Mouse (Mus musculus): ENCODE results near the gene Csmd2. TPM values are rescaled to one million over a fixed set of nuclear protein-coding genes. Genes with fewer than 3 reads are reported as not detected.
"Not testable (repeated sequence)": the region's sequence is repeated elsewhere in the genome, so short reads cannot be mapped to it uniquely, and the experiment has no call there.

Csmd2 gene
- total RNA-seq, 2 experiments from 2014 or later: not detected

DNA sequence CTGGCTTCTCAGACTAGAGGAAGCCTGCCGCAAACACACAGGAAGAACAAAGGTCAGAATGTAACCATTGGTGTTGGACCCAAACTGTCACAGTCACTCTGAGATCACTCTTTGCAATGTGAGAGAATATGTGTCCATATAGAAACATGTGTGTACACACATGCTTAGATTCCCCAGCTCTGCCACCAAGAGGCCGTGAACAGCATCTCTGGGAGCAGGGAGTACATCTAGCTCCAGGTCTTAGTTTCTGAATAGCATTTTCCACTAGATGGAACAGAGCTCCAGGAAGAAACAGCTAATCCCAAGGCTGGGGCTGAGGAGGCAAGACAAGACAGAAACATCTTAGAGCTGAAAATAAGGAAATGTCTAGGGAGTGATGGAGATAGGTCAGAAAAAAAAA is 512.3 kb downstream of the Csmd2 start:
- no peak for DNase-seq

DNA sequence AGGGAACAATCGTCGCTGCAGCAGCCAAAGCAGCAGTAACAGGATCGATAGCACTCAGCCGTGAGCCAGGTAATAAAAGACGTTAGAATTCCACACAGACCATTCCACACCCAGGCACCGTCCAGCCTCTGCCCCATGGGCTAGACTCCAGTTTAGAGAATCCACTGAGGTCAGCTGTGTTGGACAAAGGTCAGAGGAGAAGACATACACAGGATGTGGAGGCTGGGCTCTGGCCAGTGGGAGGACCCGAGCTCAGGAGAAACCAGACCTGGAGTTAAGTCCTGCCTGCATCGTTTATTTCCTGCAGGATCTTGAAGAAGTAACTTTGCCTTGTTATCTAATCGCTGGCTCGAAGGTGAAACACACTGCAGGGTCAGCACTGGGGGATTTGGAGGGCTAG is 519.2 kb downstream of the Csmd2 start:
- no peak for DNase-seq

DNA sequence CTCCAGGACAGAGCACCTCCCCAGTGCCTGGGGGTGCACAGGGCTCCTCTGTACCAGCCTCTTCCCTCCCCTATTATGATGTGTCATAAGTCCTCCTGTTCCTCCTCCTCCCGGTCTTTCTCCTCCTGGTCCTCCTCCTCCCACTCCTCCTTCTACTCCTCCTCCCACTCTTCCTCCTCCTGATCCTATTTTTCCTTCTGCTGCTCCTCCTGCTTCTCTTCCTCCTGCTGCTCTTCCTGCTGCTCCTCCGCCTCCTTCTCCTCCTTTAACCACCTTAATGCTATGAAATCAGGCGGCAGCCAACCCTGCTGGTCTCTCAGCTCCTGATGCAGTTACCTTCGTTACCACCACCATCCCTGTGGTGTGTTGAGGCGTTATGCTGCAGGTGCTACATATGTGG is 522.2 kb downstream of the Csmd2 start:
- DNase-seq: no peak

DNA sequence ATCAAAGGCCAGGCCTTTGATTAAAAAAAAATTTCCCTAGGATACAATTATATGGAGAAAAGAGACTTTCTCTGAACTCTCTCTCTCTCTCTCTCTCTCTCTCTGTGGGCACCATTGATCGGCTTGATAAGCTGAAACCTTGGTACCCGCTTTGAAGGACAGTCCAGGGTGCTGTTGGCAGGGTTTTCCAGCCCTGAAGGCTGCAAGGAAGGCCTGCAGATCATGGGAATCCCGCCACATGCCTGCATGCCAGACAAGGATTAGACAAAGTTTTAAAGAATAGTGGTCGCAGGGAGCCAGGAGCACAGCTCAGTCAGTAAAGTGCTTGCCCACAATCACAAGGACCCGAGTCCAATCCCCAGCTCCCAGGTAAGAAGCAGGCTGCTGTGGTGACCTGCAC is 526.8 kb downstream of the Csmd2 start:
- DNase-seq: no peak

DNA sequence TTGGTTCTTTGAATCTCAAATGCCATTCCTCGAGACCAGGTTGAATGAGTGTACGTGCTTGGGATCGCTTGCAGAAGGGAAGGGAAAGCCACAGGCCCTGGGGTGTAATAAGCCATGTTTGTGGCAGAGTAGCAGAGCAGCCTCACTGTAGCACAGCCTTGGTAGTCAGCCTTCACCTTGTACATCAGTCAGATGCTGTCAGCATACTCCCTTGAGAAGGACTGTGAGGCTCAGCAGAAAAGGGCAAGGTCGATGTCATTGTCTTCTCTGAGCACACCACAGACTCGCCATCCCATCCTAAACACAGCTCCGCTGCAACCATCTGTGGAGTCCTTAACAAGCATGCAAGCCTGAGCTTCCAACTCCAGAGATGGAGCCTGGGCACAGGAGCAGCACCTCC is 533.6 kb downstream of the Csmd2 start:
- DNase-seq: no peak

DNA sequence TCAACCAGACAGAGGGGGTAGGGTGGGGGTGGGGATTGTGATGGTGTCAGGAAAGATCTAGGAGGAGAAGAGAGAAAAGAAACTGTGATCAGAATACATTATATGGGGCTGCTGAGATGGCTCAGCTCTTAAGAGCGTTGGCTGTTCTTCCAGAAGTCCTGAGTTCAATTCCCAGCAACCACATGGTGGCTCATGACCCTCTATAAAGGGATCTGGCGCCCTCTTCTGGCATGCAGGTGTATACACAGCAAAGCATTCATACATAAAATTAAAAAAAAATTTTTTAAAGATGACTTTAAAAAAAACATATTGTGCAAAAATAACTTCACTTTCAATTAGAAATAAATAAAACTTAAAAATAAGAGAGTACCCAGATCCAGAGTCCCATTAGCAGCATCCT is 555.7 kb downstream of the Csmd2 start:
- DNase-seq: no peak

DNA sequence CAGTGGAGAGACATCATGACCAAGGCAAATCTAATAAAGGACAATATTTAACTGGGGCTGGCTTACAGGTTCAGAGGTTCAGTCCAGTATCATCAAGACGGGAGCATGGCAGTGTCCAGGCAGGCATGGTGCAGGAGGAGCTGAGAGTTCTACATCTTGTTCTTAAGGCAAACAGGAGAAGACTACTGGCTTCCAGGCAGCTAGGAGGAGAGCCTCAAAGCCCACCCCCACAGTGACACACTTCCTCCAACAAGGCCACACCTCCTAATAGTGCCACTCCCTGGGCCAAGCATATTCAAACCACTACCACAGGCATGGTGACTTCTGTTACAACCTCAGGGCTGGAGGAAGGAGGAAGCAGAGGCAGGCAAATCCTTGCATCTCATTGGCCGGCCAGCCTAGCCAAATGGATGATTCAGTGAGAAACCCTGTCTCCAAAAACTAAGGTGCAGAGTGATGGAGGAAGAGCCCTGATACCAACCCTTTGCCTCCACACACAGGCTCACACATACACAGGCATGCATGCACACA is 556.4 kb downstream of the Csmd2 start:
- DNase-seq: not testable (repeated sequence)

DNA sequence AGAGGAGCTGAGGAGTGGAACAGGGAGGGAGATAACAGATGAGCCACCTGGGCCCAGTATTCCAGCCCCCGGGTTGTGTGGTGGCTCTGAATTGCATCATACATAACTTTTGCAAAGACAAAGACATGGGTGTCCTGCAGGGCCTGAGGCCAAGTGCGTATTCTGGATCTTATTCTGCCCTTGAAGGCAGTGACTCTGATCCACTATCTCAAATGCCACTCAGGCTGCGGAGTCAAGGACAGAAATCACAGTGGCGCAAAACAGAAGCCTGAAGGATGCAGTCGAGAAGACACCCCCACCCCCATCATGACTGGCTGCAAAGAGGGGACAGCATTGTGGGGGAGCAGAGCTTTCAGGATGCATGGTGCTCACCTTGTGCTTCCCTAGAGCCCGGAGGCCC is 563.1 kb downstream of the Csmd2 start:
- DNase-seq: no peak

DNA sequence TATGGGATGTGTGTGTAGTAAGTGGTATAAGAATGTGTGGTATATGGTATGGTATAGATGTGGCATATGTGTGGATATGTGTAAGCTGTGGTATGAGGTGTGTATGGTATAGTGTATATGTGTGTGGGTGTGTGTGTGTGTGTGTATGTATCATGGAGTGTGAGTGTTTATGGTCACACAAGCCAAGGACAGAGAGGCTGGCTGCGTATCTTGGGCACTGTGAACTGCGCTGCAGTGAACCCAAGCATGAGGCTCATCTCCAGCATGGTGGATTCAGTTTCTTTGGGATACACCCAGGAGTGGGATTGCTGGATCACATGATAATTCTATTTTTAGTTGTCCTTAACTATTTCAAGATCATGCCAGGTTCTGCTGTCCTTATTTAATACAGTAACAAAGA is 566.5 kb downstream of the Csmd2 start:
- DNase-seq: no peak

DNA sequence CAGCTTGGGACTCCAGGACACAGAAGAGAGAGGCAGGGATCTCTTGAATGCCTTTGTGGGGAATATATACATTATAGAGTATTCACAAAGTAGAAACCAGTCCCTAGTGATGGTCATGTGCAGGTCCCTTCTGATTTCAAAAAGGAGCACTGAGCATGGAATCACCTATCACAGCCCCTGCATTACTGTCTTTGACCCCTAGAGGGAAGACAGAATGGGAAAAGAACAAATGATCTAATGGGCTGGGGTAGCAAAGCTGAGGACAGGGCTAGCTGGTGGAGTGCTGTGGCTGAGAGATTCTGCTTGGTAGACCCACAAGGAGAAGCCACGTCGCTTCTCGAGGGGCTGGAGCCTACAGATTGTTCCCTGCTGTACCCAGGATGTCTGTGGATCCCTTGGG is 572.7 kb downstream of the Csmd2 start:
- no peak for DNase-seq

DNA sequence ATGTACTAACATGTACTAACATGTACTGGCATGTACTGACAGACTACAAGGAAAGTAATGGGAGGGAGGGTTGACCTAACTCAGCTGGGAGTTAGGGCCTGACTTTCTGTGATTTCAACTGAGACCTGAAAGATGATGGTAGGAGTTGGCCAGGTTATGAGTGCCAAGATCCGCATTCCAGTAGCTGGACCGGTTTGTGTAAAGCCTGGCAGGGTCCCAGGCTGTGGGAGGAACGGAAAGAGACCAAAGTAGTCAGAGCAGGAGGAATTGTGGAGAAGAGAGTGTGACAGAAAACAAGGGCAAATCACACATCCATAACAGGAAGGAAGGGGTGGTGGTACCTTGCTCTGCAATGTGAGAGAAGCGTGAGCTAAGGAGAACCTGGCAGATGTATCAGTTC is 588.2 kb downstream of the Csmd2 start:
- no peak for DNase-seq

DNA sequence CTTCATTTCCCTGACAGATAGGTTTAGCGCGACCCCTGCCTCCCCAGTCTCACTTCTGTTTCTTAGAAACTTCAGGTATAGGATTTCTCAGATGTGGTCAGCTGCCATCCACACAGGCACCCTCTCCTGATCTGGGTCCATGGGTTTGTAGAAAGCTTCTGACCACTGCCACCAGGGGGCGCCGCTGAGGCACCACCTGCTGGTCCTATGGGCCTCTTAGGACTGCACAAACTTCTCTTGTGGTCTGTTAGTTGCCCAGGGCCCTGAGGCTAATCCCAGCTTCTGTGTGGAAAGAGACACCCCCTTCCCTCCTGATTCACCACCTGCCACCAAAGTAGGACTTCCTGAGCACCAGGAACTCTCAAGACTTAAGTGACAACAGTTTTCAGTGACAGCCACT is 591.5 kb downstream of the Csmd2 start:
- no peak for DNase-seq

DNA sequence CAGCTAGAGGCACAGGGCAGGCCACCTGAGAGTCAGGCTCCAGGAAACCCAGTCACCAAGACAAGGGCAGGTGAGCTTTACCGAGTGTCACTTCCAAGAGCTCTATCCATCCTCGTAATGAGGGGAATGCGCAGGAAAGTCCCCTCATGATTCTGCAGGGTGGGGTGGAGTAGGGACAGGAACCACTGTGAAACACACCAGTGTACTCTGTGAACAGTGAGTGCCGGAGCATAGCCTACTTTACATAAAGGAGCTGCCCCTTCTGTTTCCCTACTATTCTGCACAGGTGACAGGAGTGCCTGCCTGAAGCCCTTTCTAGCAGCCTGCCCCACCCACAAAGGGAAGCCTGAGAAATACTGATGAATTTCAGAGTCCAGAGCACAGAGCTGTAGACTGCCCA is 605.6 kb downstream of the Csmd2 start:
- no peak for DNase-seq

DNA sequence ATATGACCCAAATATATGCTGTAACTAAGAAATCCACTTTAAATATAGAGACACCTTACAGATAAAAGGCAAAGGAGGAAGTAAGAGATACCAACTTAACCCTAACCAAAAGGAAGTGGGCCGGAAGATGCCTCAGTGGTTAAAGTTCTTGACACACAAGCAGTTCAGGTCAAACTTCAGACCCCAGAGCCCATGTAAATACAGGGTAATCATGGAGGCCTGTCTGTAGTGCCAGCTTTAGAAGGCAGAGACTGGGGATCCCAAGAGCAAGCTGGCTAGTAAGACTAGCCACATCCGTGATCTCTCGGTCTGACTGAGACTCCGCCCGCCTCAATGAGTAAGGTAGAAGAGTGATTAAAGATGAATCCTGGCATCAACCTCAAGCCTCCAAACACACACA is 606.4 kb downstream of the Csmd2 start:
- no peak for DNase-seq

DNA sequence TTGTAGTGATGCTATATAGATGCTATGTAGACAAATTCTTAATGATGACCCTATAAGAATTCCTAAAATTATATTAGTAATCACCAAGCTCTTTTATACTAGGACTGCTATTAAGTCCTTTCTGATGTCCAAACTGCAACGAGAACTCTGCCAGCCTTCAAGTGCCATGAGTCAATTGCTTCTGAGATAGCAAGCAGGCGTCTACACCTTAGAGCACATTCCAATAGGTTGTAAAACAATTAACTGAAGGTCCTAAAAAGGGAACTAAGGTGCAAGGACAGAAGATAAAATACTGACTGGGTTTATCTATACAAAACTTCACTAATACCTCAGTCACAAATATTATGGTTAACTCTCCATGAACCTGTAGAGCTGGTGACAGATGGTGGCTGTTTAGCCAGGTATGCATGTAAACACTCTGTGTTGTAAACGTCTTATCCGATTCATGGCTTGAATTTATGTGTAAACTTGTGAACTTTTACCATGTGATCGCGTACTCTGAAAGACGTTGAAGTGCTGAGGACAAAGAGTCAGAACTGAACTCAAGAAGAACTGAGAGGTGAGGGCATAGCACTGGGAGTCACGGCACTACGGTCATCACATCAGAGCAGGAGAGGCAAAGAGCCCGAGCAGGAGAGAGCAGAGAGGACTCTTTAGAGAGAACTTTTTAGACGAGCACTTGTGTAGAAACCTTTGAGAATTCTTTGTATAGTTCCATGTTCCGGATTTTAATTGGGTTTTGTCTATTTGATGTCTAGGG is 610.3 kb downstream of the Csmd2 start:
- no peak for DNase-seq

DNA sequence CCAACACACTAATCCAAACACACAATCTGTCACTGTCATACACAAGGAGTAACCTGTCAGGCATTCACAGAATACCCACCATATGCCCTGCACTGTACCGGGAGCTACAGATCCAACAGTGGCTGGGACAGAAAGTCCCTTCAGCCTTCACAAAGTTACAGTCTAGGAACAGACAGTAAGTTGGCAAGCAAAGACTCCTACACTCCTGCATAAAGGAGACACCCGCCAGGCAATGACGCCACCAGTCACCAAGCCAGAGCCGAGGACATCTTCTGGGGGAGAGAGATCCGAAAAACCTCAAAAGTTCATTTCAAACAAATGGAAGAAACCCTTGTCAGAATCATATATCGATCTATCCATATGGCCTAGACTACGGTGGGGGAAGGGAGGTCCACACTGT is 618.9 kb downstream of the Csmd2 start:
- no peak for DNase-seq

DNA sequence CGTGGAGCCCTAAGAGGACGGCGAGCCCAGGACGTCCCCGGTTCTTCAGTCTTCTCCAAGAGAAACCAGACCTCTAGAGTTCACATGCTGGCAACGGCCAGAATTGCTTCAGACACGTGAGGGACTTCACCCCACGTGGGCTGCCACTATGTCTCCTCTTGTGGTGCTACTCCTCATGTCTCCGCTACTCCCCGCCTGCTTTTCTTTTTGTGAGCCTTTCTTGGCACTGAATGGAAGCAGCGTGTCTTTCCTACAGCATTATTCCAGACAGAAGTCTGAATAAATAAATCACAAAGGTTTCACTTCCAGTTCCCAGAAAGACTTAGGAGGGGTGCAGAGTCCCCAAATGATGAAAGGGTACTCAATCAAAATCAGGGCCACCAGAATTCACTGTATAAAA is 620.0 kb downstream of the Csmd2 start:
- DNase-seq: no peak

DNA sequence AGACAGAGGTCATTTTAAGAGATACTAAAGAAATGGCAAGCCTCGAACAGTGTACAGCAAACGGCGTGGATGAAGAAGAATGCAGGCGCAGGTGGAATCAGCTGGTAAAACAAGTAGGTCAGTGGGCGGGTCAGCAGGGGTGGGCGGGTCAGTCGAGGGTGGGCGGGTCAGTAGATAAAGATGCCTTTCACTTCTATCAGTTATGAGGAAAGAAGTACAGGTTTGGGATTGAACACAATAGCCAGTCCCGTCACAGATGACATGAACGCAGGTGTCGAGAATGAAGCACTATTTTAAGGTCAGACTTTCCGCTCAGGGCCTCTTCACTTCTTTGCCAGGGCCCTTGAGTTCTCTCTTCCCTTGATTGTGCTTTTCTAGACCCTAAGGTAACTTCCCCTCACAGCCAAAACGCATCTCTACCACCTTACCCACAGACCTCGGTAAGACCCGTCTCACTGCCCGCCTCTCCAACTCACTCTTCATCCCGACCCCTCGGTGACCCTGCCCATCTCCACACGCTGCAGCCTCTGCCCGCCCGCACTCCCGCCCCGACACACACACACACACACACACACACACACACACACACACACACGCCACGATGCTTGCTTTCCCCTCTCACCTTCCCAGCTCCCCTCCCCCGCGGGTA is 621.7 kb downstream of the Csmd2 start:
- no peak for DNase-seq

DNA sequence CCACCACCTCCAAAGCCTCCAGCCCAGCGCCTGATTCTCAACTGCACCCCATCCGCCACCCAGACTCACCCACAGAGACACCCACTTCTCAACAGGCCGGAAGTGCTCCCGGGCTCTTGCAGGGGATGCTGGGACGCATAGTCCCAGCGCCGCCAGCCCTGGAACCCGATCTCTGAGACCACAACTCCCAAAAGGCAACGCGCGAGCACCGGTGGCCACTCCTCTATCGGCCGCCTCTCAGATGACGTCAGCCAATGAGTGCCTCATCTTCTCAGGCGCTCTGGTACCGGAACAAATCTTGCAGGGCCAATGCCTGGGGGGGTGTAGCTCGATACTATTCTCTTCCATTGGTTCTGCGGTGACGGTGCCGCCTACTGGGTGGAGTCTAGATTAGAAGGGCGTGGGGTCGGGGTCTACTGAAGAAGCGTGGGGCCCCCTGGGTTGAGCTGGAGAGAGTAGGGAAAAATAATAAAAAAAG is 622.3 kb downstream of the Csmd2 start, which contains the start of gene Zscan20:
TSS of gene Zscan20 (minus strand) at position 174 of the 478 bp plus-strand sequence.
- peak; percentile 97 for DNase-seq

DNA sequence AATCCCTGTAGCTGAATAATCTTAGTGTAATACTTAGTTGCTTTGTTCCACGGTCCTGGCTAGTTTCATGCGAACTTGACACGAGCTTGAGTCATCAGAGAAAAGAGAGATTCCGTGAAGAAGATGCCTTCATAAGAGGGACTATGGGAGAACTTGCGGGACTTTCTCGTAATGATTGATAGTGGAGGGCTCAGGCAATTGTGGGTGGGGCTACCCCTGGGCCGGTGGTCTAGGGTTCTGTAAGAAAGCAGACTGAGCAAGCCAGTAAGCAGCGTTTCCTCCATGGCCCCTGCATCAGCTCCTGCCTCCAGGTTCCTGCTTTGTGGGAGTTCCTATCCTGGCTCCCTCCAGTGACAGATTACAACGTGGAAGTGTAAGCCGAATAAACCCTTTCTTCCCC is 623.0 kb downstream of the Csmd2 start:
- peak; percentile 20 for DNase-seq

DNA sequence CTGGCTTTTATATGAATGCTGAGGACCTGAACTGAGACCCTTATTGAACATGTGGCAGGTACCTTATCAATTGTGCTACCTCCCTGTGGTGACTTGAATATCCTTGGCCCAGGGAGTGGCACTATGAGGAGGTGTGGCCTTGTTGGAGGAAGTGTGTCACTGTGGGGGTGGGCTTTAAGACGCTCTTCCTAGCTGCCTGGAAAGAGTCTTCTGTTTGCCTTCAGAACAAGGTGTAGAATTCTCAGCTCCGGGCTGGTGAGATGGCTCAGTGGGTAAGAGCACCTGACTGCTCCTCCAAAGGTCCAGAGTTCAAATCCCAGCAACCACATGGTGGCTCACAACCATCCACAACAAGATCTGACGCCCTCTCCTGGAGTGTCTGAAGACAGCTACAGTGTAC is 624.1 kb downstream of the Csmd2 start:
- DNase-seq: not testable (repeated sequence)

DNA sequence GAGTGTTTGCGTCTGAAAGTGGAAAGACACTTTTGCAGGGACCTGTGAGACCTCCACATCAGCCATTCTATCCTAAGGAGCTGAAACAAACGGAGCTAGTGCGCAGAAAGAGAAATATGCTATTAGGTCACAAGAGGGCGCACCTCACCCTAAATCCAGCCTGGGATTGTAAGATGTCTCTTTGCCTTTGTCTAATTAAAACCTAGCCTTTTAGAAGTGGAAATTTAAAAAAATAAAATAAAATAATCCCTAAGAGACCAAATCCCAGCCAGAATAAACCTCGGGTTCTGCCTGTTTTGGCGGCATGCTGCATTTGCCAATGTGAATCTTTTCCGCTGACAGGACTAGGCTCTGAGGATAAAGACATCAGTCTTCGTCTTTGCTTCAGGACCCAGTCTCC is 625.7 kb downstream of the Csmd2 start:
- DNase-seq: no peak

DNA sequence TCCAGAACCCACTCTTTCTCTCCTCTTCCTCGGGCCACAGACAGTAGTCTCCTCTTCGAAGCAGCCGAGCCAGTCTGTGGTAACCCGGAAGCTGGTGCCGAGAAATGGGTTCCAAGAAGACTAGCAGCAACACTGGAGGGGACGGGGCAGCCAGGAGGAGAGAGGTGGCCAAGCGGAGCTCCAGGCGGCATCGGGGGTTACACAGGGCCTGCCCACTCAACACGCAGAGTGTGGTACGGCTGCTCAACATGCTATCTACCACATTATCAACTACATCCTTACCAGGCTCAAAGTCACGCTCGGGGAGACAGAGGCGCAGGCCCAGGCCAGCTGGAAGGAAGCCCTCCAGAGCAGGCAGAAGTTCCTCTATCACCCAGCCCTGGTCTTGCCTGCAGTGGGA is 628.1 kb downstream of the Csmd2 start:
- DNase-seq: no peak

Measured in gastrocnemius, postnatal 25 days (tissue).